Mouse (Mus musculus) thymus, postnatal 36 days (tissue): ENCODE results near the gene Mov10.
A peak's percentile ranks its signal among the peaks of the same experiment; 100 is the strongest.

Source experiments
- DNase-seq, 2 experiments: peaks; one replicate each; pipeline ENCODE4 v3.0.0; 2022; ENCODE audit warnings: mixed read lengths in 2 of 2

Gene Mov10

GRCm38 (mm10) chr3:104804312-104804711 is 14.1 kb downstream of the Mov10 start:
- DNase-seq, result no peak

GRCm38 (mm10) chr3:104801481-104801880 is 16.9 kb downstream of the Mov10 start:
- DNase-seq, result no peak

- DNase-seq, result no peak
These were observed 17.7 kb downstream of the Mov10 start for GRCm38 (mm10) chr3:104800681-104801080.

GRCm38 (mm10) chr3:104796430-104797082 is 21.8 kb downstream of the Mov10 start:
- DNase-seq, result no peak

GRCm38 (mm10) chr3:104795661-104796340 is 22.6 kb downstream of the Mov10 start:
- DNase-seq, result no peak

- no peak for DNase-seq
These were observed 23.4 kb downstream of the Mov10 start for GRCm38 (mm10) chr3:104794953-104795470.

- DNase-seq, result no peak
These were observed 24.2 kb downstream of the Mov10 start for GRCm38 (mm10) chr3:104793871-104794828.

GRCm38 (mm10) chr3:104792360-104793270 is 25.7 kb downstream of the Mov10 start:
- no peak for DNase-seq

GRCm38 (mm10) chr3:104791671-104792070 is 26.7 kb downstream of the Mov10 start:
- DNase-seq, result no peak

- no peak for DNase-seq
These were observed 27.3 kb downstream of the Mov10 start for GRCm38 (mm10) chr3:104791017-104791416.

GRCm38 (mm10) chr3:104790401-104790937 is 27.9 kb downstream of the Mov10 start:
- no peak for DNase-seq

- no peak for DNase-seq
These were observed 28.5 kb downstream of the Mov10 start for GRCm38 (mm10) chr3:104789822-104790221.

GRCm38 (mm10) chr3:104789312-104789605 is 29.1 kb downstream of the Mov10 start:
- no peak for DNase-seq

- peak; percentile 40 to 46 for DNase-seq
These were observed 29.6 kb downstream of the Mov10 start for GRCm38 (mm10) chr3:104788561-104789311.

- no peak for DNase-seq
These were observed 30.3 kb downstream of the Mov10 start, which contains the start of gene Rhoc for GRCm38 (mm10) chr3:104788075-104788474. Gene Rhoc (plus strand): TSS chr3:104788375.

GRCm38 (mm10) chr3:104785284-104785683 is 33.1 kb downstream of the Mov10 start:
- no peak for DNase-seq

- no peak for DNase-seq
These were observed 34.3 kb downstream of the Mov10 start for GRCm38 (mm10) chr3:104783971-104784500.

GRCm38 (mm10) chr3:104782061-104782681 is 36.2 kb downstream of the Mov10 start:
- DNase-seq, result no peak

- peak; percentile 40 to 52 for DNase-seq
These were observed 36.9 kb downstream of the Mov10 start, which contains the start of gene Fam19a3 for GRCm38 (mm10) chr3:104781471-104781903. Gene Fam19a3 (minus strand): TSS chr3:104781840.
